Mouse (Mus musculus) spleen, adult 2 months (tissue): Measurements from ENCODE around the gene P3h2.

Source experiments
- CTCF ChIP-seq: fragments of 200-500 bp; IDR thresholded peaks from 2 replicates; pipeline ENCODE4 v1.5.1; 2011; ENCODE audit warnings: mild to moderate bottlenecking, inconsistent platforms; ENCODE audit not compliant: insufficient read depth, insufficient read length, insufficient replicate concordance; ENCODE audit errors: extremely low read depth
- POLR2A ChIP-seq: fragments of 200-500 bp; IDR thresholded peaks from 2 replicates; pipeline ENCODE4 v1.6.1; 2011; ENCODE audit warnings: low read depth, low read length, inconsistent platforms

DNA sequence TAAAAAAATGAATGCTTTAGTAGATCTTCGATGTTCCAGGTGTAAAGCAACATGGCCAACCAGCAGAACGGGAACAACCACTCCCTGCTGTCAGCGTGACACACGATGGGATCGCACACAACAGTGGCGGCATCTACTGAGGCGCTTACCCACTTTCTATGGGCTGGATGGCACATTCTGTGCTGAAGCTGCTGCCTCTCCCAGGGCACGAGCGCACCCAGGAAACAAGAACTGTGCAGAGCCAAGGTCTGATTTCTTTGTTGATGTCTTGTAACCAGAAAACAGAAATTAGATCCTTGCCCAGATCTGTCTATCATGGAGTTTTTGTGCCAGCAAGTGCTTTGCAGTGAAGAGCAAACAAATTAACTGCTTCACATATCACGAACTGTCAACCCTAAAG lies 147.4 kb downstream of the P3h2 start:
- TF ChIP-seq POLR2A (no peak), CTCF (no peak)
